Mouse (Mus musculus): Measurements from ENCODE around the gene Htra3. TPM values are rescaled to one million over a fixed set of nuclear protein-coding genes. Genes with fewer than 3 reads are reported as not detected.

The Htra3 gene
- polyA plus RNA-seq, 1 experiment from 2014 or later: 5.2 TPM

DNA sequence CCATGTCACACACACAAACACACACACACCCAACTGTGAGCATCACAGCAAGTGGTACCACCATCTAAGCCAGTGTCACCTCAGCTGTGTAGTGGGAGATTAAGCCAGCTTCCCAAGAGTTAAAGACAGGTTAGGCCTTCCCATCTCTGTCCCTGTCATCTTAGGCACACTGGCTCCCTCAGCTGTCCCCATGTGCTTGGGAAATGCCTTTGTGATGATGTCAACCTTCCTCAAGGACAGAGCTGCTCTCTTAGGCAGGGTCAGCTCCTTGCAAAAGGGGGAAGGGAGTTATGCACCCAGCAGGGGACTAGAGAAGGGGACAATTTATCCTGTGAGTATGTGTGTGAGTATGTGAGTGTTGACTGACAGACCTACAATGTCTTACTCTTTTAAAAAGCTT lies 9.8 kb upstream of the Htra3 start:
- Histone ChIP-seq H3K4me1 (peaks cover 30% of the 10 kb centered on the region), H3K36me3 (no peaks in the 10 kb centered on the region), H3K9me3 (replicated peaks) (no peaks in the 10 kb centered on the region), H3K27me3 (ENCODE audit: low read depth, poor library complexity, severe bottlenecking) (no peaks in the 10 kb centered on the region), H3K27ac (replicated peaks) (no peak overlapping the region), H3K4me3 (no peak overlapping the region)
- no peak for DNase-seq (ENCODE audit: low spot score)

DNA sequence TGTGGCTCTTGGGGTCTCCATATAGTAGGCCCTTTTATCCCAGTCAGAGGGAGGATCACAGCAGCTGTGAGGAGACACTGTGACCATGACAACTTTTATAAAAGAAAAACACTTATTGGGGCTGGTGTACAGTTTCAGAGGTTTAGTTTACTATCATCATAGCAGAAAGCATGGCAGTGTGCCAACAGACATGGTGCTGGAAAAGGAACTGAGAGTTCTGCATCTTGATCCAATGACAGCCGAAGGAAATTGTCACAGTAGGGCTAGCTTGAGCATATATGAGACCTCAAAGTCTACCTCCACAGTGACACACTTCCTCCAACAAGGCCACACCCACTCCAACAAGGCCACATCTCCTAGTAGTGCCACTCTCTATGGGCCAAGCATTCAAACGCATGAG lies 9.3 kb upstream of the Htra3 start:
- DNase-seq (ENCODE audit: low spot score): no peak
- WGBS: 91% methylated on average over 2 of the region's 2 CpGs
- H3K9me3 ChIP-seq (replicated peaks): no peaks in the 10 kb centered on the region
- peaks cover 30% of the 10 kb centered on the region for H3K4me1 ChIP-seq
- no peak overlapping the region for H3K27ac ChIP-seq (replicated peaks)
- no peaks in the 10 kb centered on the region for H3K36me3 ChIP-seq
- no peaks in the 10 kb centered on the region for H3K27me3 ChIP-seq (ENCODE audit: low read depth, poor library complexity, severe bottlenecking)
- no peak overlapping the region for H3K4me3 ChIP-seq

DNA sequence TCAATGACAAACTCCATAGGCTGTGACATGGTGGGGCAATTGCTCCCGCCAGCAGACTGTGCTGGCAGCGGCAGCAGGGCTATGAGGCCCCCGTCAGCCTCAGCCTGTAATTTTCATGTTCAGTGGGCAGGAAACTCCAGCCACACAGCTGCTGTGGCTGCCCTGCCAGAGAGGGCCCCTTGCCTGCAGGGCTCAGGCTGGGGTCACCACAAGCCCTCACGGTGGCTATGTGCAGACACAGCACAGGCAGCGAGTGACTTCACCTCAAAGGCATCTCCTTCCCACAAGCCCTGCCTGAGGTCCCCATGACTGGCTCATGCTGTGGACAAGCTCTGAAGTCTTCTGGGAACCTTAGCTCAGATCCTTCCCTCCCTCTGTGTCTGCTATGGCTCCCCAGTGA lies 7.5 kb upstream of the Htra3 start:
- H3K27ac ChIP-seq (replicated peaks): peak overlapping the region; percentile 63
- H3K4me3 ChIP-seq: no peak overlapping the region
- H3K4me1 ChIP-seq: peaks cover 30% of the 10 kb centered on the region
- H3K9me3 ChIP-seq (replicated peaks): no peaks in the 10 kb centered on the region
- H3K36me3 ChIP-seq: no peaks in the 10 kb centered on the region
- no peaks in the 10 kb centered on the region for H3K27me3 ChIP-seq (ENCODE audit: low read depth, poor library complexity, severe bottlenecking)
- WGBS: 79% methylated on average over 5 of the region's 5 CpGs
- DNase-seq (ENCODE audit: low spot score): no peak

DNA sequence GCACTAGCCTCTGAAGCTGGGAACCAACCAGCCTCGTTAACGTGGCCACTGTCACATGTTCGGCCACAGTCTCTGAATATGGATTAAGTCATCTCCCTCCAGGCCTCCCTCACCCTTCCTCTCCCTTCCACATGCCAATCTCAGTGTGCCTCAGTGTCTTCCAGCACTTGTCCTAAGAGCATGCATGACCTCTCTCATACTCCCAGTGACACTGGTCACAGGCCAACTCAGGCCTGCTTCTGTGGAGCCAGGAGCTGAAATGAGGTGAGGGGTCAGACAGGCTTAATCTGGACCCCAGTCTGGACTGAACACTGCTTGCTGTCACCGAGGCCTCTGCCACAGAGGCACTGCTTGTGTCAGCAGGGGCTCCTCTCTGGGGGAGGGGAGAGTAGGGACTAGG lies 6.8 kb upstream of the Htra3 start:
- Histone ChIP-seq H3K27ac (replicated peaks) (peak overlapping the region; percentile 63), H3K27me3 (ENCODE audit: low read depth, poor library complexity, severe bottlenecking) (peaks cover 5% of the 10 kb centered on the region; the same call in 1 of the 2 replicates), H3K36me3 (no peaks in the 10 kb centered on the region)

DNA sequence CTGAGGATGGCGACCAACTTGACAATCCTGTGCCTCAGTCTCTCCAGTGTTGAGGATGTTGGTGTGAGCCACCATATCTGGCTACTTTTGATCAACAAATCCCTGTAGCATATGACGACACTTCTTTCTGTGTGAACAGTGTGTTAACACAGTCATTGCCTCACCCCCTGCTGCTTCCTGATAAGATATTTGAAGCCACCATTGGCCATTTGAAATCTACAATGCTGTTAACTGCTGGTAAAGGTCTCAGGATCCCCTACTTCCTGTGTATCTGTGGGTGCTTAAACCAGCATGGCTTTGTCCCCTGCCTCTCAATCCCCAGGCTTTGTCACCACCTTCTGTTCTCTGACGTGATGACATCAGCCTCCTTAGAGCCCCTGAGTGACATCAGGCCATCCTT lies 5.5 kb upstream of the Htra3 start:
- Histone ChIP-seq H3K4me1 (peaks cover 22% of the 10 kb centered on the region), H3K4me3 (no peak overlapping the region), H3K9me3 (replicated peaks) (no peaks in the 10 kb centered on the region), H3K27ac (replicated peaks) (no peak overlapping the region), H3K36me3 (no peaks in the 10 kb centered on the region), H3K27me3 (ENCODE audit: low read depth, poor library complexity, severe bottlenecking) (peaks cover 18% of the 10 kb centered on the region)
- DNase-seq (ENCODE audit: low spot score): no peak
- 71% methylated on average over 3 of the region's 3 CpGs for WGBS

More for the DNA sequence above, 6.8 kb upstream of the Htra3 start:
- Histone ChIP-seq H3K9me3 (replicated peaks) (no peaks in the 10 kb centered on the region), H3K4me3 (no peak overlapping the region), H3K4me1 (peaks cover 24% of the 10 kb centered on the region)
- 77% methylated on average over 4 of the region's 4 CpGs for WGBS
- DNase-seq (ENCODE audit: low spot score): no peak

DNA sequence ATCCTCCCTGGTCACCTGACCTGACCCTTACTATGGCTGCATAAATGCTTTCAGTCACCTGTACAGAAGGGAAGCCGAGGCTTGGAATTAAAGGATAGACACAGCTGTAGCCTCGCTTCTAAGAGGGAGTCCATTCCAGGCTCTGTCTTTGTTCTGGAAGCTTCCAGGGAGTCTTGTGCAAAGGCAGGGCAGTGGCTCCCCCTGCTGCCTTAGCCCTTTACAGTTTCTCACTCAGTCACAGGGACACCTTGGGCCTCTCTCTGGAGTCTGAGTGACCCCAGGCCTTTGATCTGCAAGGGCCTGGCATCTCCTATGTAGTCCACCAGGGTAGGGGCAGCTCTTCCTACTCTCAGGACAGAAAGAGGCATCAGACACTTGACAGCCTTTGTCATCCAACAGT lies 1.4 kb upstream of the Htra3 start:
- 62% methylated on average over 2 of the region's 2 CpGs for WGBS
- DNase-seq (ENCODE audit: low spot score): no peak
- Histone ChIP-seq H3K4me1 (peaks cover 10% of the 10 kb centered on the region), H3K27ac (replicated peaks) (no peak overlapping the region), H3K9me3 (replicated peaks) (no peaks in the 10 kb centered on the region), H3K4me3 (no peak overlapping the region), H3K27me3 (ENCODE audit: low read depth, poor library complexity, severe bottlenecking) (peaks cover 52% of the 10 kb centered on the region), H3K36me3 (no peaks in the 10 kb centered on the region)

DNA sequence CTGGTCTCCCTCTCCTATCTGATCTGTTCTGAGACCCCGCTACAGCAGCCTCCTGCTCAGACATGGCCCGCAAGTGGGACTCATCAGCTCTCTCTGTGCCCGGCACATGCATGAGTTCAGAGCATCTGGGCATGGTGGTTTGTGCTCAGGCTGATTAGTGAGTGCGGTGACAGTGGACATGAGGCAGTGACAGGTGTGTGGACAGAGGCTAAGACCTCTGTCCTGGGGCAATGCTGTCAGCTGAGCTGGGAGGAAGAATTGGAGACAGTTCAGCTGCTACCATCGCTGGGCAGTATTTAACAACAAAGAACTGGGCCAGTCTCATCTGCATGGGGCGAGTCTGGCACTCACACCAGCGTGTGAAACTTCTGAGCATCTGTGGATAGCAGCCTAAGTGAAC lies 2.6 kb downstream of the Htra3 start:
- no peaks in the 10 kb centered on the region for H3K9me3 ChIP-seq (replicated peaks)
- peaks cover 26% of the 10 kb centered on the region for H3K4me1 ChIP-seq
- no peak overlapping the region for H3K27ac ChIP-seq (replicated peaks)
- no peaks in the 10 kb centered on the region for H3K36me3 ChIP-seq
- peaks cover 58% of the 10 kb centered on the region for H3K27me3 ChIP-seq (ENCODE audit: low read depth, poor library complexity, severe bottlenecking)
- H3K4me3 ChIP-seq: no peak overlapping the region
- WGBS: 87% methylated on average over 7 of the region's 7 CpGs
- no peak for DNase-seq (ENCODE audit: low spot score)

DNA sequence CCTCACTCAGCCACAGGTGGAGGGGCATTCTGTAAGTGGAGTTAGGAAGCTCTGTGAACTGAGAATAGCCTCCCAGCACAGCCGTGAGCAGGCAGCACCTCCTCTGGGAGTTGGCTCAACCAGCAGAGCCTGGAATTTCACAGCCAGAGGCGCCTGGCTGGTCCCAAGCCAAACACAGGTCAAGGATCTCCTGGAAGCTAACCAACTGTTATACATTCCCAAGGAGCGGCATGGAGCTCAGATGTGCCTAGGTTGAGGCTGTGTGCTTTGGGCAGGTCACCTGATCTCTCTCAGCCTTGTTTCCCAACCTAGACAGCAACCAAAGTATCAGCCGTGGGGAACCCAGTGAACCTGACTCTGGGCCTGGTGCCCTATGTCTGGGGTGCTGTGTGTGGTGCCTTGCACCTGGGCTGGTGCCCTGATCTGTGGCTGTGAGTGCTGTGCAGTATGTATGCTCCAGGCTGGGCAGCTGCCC lies 5.5 kb downstream of the Htra3 start:
- DNase-seq (ENCODE audit: low spot score): no peak
- WGBS: 80% methylated on average over 4 of the region's 4 CpGs
- peaks cover 45% of the 10 kb centered on the region for H3K4me1 ChIP-seq
- H3K36me3 ChIP-seq: no peaks in the 10 kb centered on the region
- no peaks in the 10 kb centered on the region for H3K9me3 ChIP-seq (replicated peaks)
- H3K27me3 ChIP-seq (ENCODE audit: low read depth, poor library complexity, severe bottlenecking): peaks cover 31% of the 10 kb centered on the region
- H3K4me3 ChIP-seq: no peak overlapping the region
- H3K27ac ChIP-seq (replicated peaks): peak overlapping the region; percentile 42; the same call in 1 of the 2 replicates

DNA sequence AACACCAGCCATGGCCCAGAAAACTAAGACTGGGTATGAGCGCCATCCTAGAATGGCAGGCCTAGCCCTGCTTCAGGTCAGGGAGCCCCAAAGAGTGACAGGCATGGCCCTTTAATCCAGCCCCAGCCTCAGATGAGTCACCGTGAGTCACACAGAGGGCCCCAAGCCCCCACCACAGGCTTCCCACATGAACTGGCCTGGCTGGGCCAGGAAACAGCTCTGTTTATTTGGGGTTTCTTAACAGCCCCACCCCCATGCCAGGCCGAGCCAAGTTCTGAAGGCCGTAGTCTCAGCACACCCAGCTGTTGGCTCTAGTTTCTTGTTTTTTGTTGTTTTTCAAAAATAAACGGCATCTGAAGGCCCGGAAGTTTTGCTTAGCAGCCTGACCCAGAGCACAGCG lies 6.5 kb downstream of the Htra3 start:
- DNase-seq (ENCODE audit: low spot score): no peak
- Histone ChIP-seq H3K4me3 (no peak overlapping the region), H3K9me3 (replicated peaks) (no peaks in the 10 kb centered on the region), H3K4me1 (peaks cover 38% of the 10 kb centered on the region), H3K27ac (replicated peaks) (peak overlapping the region; percentile 49), H3K27me3 (ENCODE audit: low read depth, poor library complexity, severe bottlenecking) (peaks cover 20% of the 10 kb centered on the region), H3K36me3 (no peaks in the 10 kb centered on the region)
- 79% methylated on average over 7 of the region's 7 CpGs for WGBS

DNA sequence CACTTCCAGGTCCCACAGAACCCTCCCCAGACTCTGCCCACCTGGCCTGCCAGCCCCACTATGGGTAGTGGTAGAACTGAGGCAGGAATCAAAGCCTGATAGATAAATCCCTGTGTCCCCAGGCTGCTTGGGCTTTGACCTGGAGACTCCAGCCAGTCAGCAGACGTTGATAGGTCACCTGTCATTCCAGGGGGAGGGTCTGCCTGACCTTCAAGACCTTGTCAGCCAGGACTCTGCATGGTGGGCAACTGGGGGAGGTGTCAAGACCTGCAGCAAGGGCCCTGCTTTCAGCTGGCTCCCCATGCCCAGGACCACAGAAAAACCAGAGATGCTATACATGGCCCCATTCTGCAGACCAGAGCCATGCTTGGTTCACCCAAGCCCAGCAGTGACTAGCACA lies 7.0 kb downstream of the Htra3 start:
- no peak for DNase-seq (ENCODE audit: low spot score)
- Histone ChIP-seq H3K27me3 (ENCODE audit: low read depth, poor library complexity, severe bottlenecking) (peaks cover 15% of the 10 kb centered on the region), H3K9me3 (replicated peaks) (no peaks in the 10 kb centered on the region), H3K27ac (replicated peaks) (peak overlapping the region; percentile 49), H3K4me1 (peaks cover 38% of the 10 kb centered on the region), H3K36me3 (no peaks in the 10 kb centered on the region), H3K4me3 (no peak overlapping the region)
- WGBS: 70% methylated on average over 1 of the region's 1 CpGs

DNA sequence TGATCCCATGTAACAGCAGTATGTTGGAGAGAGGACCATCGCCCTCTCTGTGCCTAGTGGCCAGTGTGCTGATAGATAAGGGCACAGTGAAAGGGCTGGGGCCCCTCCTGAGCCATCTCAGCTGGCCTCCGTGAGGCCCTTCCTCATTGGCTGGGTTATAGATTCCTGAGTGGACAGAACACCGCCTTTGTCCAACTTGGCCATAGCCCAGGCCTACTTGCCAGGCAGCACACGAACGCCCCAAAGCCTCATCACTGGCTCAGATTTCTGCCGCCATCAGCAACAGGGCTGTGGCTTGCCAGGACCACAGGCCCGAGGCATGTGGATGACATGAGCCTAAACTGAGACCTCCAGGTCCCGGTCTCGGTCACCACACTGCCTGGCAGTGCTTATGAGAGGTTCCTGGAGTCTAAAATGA lies 8.1 kb downstream of the Htra3 start:
- H3K4me3 ChIP-seq: no peak overlapping the region
- no peak for DNase-seq (ENCODE audit: low spot score)
- no peaks in the 10 kb centered on the region for H3K9me3 ChIP-seq (replicated peaks)
- H3K36me3 ChIP-seq: no peaks in the 10 kb centered on the region
- H3K4me1 ChIP-seq: peaks cover 38% of the 10 kb centered on the region
- WGBS: 82% methylated on average over 9 of the region's 9 CpGs
- peaks cover 7% of the 10 kb centered on the region; the same call in 1 of the 2 replicates for H3K27me3 ChIP-seq (ENCODE audit: low read depth, poor library complexity, severe bottlenecking)
- peak overlapping the region; percentile 64 for H3K27ac ChIP-seq (replicated peaks)

DNA sequence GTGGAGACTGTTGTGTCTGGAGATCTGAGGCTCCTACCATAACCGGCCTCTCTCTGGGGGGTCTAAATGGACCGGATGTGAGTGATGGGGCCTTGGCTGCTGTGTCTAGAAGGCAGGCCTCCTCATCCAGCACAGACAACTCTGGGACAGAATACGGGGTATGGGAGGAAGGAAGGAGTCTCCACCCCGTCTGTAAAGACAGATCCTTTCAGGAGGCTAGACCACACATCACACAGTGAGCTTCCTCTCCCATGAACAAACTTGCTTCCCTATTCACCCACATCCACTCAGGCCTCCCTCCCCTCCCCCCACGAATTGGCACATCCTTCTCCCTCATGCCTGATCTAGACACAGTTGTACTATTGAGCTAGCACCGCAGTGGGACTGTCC lies 9.2 kb downstream of the Htra3 start:
- H3K27me3 ChIP-seq (ENCODE audit: low read depth, poor library complexity, severe bottlenecking): peaks cover under 1% of the 10 kb centered on the region; the same call in 1 of the 2 replicates
- no peaks in the 10 kb centered on the region for H3K36me3 ChIP-seq
- no peaks in the 10 kb centered on the region for H3K9me3 ChIP-seq (replicated peaks)
- 63% methylated on average over 6 of the region's 6 CpGs for WGBS
- no peak for DNase-seq (ENCODE audit: low spot score)
- H3K4me1 ChIP-seq: peaks cover 38% of the 10 kb centered on the region
- peak overlapping the region; percentile 64; the same call in 1 of the 2 replicates for H3K27ac ChIP-seq (replicated peaks)
- no peak overlapping the region for H3K4me3 ChIP-seq

DNA sequence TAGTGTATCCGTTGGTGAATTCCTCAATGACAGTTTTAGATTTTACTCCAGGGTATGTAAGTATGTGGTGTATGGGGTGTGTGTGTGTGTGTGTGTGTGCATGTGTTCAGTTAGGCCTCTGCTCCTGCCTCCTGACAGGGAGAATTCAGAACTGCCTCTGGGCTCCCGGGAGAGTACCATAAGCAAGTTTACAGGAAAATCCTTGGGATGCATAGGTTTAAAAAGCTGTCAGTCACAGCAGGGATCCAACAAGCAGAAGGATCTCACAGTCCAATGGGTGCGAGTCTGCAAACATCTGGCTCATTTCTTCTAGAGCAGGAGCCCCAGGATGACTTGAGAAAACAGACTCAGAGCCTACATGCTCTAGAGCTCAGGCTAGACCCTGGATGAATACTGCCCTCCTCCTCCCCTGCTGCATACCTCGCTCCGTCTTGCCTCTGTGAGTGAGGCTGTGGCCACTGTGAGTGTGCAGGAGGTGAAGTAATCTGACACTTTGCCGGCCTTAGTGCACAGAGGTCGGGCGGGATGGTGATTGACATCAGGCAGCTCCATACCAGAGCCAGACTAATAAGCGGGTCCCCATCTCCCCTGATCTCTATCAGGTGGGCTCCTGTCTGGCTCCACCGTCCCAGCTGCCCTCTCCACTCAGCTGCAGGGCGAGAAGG lies 9.7 kb downstream of the Htra3 start:
- Histone ChIP-seq H3K27me3 (ENCODE audit: low read depth, poor library complexity, severe bottlenecking) (no peaks in the 10 kb centered on the region), H3K4me1 (peaks cover 38% of the 10 kb centered on the region), H3K27ac (replicated peaks) (0 out of 2 replicates have a peak overlapping the region, but pooled peaks have one; percentile 64), H3K36me3 (no peaks in the 10 kb centered on the region), H3K4me3 (no peak overlapping the region), H3K9me3 (replicated peaks) (no peaks in the 10 kb centered on the region)
- 36% methylated on average over 11 of the region's 11 CpGs for WGBS
- peak; percentile 39 for DNase-seq (ENCODE audit: low spot score)
